Mouse (Mus musculus): Measurements from ENCODE around the gene Lsm7. TPM values are rescaled to one million over a fixed set of nuclear protein-coding genes. Genes with fewer than 3 reads are reported as not detected.
"Not testable (repeated sequence)": the region's sequence is repeated elsewhere in the genome, so short reads cannot be mapped to it uniquely, and the experiment has no call there.

The Lsm7 gene
- polyA plus RNA-seq, 1 experiment: 67.0 TPM

- TF ChIP-seq CTCF (IDR thresholded peaks at IDR 0.05; ENCODE audit: control insufficient read depth, insufficient read depth, insufficient replicate concordance, low read depth, low read length) (no peak), POLR2A (IDR thresholded peaks at IDR 0.05; ENCODE audit: control insufficient read depth, low read depth, low read length) (no peak)
- H3K36me3 ChIP-seq (ENCODE audit: control insufficient read depth, insufficient read depth, low read length): no peaks in the 10 kb centered on the region
Measured at GRCm38 (mm10) chr10:80818599-80819281, 36.3 kb downstream of the Lsm7 start.

DNA sequence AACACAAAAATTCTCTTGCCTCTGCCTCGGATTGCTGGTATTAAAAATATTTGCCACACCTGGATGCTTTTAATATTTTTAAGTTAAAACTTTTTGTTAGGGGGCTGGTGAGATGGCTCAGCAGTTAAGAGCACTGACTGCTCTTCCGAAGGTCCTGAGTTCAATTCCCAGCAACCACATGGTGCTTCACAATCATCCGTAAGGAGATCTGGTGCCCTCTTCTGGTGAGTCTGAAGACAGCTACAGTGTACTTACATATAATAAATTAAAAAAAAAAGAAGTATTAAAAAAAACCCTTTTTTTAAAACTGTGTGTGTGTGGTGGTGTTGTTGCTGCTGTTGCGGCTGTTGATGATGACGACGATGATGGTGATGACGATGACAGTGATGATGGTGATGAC lies 37.1 kb downstream of the Lsm7 start:
- not testable (repeated sequence) for H3K27ac ChIP-seq (ENCODE audit: control insufficient read depth, insufficient read depth, low read depth, low read length); H3K36me3 ChIP-seq (ENCODE audit: control insufficient read depth, insufficient read depth, low read length); H3K4me3 ChIP-seq (ENCODE audit: control insufficient read depth, low read depth, low read length); H3K27me3 ChIP-seq (ENCODE audit: control insufficient read depth, insufficient read depth, low read length); H3K4me1 ChIP-seq (ENCODE audit: control insufficient read depth, insufficient read depth, low read length)

More at GRCm38 (mm10) chr10:80818599-80819281, 36.3 kb downstream of the Lsm7 start:
- H3K27ac ChIP-seq (ENCODE audit: control insufficient read depth, insufficient read depth, low read depth, low read length): no peak overlapping the region
- no peak overlapping the region for H3K4me3 ChIP-seq (ENCODE audit: control insufficient read depth, low read depth, low read length)
- H3K27me3 ChIP-seq (ENCODE audit: control insufficient read depth, insufficient read depth, low read length): no peaks in the 10 kb centered on the region
- no peaks in the 10 kb centered on the region; the same call in 1 of the 2 replicates for H3K4me1 ChIP-seq (ENCODE audit: control insufficient read depth, insufficient read depth, low read length)

DNA sequence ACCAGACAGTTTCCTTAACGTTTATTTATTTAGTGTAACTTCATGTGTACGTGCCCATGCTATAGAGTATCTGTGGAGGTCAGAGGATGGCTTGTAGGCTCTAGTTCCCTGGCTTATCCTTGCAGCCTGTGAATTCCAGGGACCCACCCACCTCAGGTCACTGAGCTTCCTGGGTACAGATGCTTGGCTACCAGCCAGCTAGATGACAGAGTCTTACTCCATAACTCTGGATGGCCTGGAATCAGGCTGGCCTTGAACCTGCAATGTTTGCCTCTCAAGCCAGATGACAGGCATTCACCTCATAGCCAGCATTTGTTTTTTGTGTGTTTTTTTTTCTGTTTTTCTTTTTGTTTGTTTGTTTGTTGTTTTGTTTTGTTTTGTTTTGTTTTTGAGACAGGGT lies 37.8 kb downstream of the Lsm7 start:
- Histone ChIP-seq H3K4me3 (ENCODE audit: control insufficient read depth, low read depth, low read length) (no peak overlapping the region), H3K27me3 (ENCODE audit: control insufficient read depth, insufficient read depth, low read length) (no peaks in the 10 kb centered on the region), H3K36me3 (ENCODE audit: control insufficient read depth, insufficient read depth, low read length) (no peaks in the 10 kb centered on the region), H3K4me1 (ENCODE audit: control insufficient read depth, insufficient read depth, low read length) (no peaks in the 10 kb centered on the region), H3K27ac (ENCODE audit: control insufficient read depth, insufficient read depth, low read depth, low read length) (no peak overlapping the region)
- TF ChIP-seq CTCF (IDR thresholded peaks at IDR 0.05; ENCODE audit: control insufficient read depth, insufficient read depth, insufficient replicate concordance, low read depth, low read length): no peak
- no peak for TF ChIP-seq POLR2A (IDR thresholded peaks at IDR 0.05; ENCODE audit: control insufficient read depth, low read depth, low read length)

GRCm38 (mm10) chr10:80816303-80816702 lies 38.7 kb downstream of the Lsm7 start:
- not testable (repeated sequence) for H3K4me3 ChIP-seq (ENCODE audit: control insufficient read depth, low read depth, low read length); H3K27me3 ChIP-seq (ENCODE audit: control insufficient read depth, insufficient read depth, low read length); H3K27ac ChIP-seq (ENCODE audit: control insufficient read depth, insufficient read depth, low read depth, low read length); H3K4me1 ChIP-seq (ENCODE audit: control insufficient read depth, insufficient read depth, low read length); H3K36me3 ChIP-seq (ENCODE audit: control insufficient read depth, insufficient read depth, low read length)

- no peak overlapping the region for H3K27ac ChIP-seq (ENCODE audit: control insufficient read depth, insufficient read depth, low read depth, low read length)
- H3K36me3 ChIP-seq (ENCODE audit: control insufficient read depth, insufficient read depth, low read length): no peaks in the 10 kb centered on the region
- H3K27me3 ChIP-seq (ENCODE audit: control insufficient read depth, insufficient read depth, low read length): no peaks in the 10 kb centered on the region
- no peak for TF ChIP-seq POLR2A (IDR thresholded peaks at IDR 0.05; ENCODE audit: control insufficient read depth, low read depth, low read length)
- no peak for TF ChIP-seq CTCF (IDR thresholded peaks at IDR 0.05; ENCODE audit: control insufficient read depth, insufficient read depth, insufficient replicate concordance, low read depth, low read length)
- peaks cover 2% of the 10 kb centered on the region for H3K4me1 ChIP-seq (ENCODE audit: control insufficient read depth, insufficient read depth, low read length)
- H3K4me3 ChIP-seq (ENCODE audit: control insufficient read depth, low read depth, low read length): no peak overlapping the region
Measured at GRCm38 (mm10) chr10:80814800-80815199, 40.2 kb downstream of the Lsm7 start.

GRCm38 (mm10) chr10:80813366-80813765 lies 41.6 kb downstream of the Lsm7 start, which contains the start of gene Jsrp1:
Gene Jsrp1 (minus strand): TSS chr10:80813498.
- TF ChIP-seq CTCF (IDR thresholded peaks at IDR 0.05; ENCODE audit: control insufficient read depth, insufficient read depth, insufficient replicate concordance, low read depth, low read length) (no peak), POLR2A (IDR thresholded peaks at IDR 0.05; ENCODE audit: control insufficient read depth, low read depth, low read length) (no peak)
- no peak within 1 kb of the TSS for H3K4me3 ChIP-seq (ENCODE audit: control insufficient read depth, low read depth, low read length)
- H3K27ac ChIP-seq (ENCODE audit: control insufficient read depth, insufficient read depth, low read depth, low read length): no peak within 1 kb of the TSS
- no peaks in the 10 kb centered on the region for H3K36me3 ChIP-seq (ENCODE audit: control insufficient read depth, insufficient read depth, low read length)
- peaks cover 11% of the 10 kb centered on the region for H3K4me1 ChIP-seq (ENCODE audit: control insufficient read depth, insufficient read depth, low read length)
- H3K27me3 ChIP-seq (ENCODE audit: control insufficient read depth, insufficient read depth, low read length): no peaks in the 10 kb centered on the region

DNA sequence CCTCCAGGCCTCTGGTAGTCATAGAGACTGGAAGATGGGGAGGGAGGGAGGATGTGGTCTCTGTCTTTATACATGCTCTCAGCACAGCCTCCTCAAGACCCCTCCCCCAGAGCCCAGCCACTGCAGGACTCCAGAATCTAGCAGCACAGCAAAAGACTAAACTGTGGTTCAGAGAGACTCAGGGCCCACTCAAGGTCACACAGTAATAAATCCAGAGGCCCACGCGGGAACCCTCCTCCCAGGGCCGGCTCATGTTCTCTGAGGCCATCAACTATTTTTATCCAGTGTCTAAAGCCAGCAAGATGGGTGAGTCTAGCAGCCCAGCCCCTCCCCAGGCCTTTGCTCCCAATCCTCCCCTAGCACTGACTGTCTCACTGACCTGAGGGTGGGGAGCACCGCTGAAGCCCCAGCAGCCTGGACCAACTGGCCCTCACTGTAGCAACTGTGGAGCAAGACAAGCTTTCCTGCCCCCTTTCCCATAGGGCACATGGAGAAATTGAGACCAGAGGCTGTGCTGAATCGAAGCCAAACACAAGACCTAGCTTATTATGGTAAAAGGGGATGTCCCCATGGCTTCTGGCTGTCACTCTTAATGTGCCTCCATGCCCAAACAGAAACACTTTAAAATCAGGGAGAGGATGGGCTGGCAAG lies 42.5 kb downstream of the Lsm7 start:
- no peak overlapping the region for H3K4me3 ChIP-seq (ENCODE audit: control insufficient read depth, low read depth, low read length)
- no peaks in the 10 kb centered on the region for H3K27me3 ChIP-seq (ENCODE audit: control insufficient read depth, insufficient read depth, low read length)
- no peaks in the 10 kb centered on the region for H3K36me3 ChIP-seq (ENCODE audit: control insufficient read depth, insufficient read depth, low read length)
- peaks cover 18% of the 10 kb centered on the region for H3K4me1 ChIP-seq (ENCODE audit: control insufficient read depth, insufficient read depth, low read length)
- TF ChIP-seq POLR2A (IDR thresholded peaks at IDR 0.05; ENCODE audit: control insufficient read depth, low read depth, low read length): no peak
- TF ChIP-seq CTCF (IDR thresholded peaks at IDR 0.05; ENCODE audit: control insufficient read depth, insufficient read depth, insufficient replicate concordance, low read depth, low read length): no peak
- H3K27ac ChIP-seq (ENCODE audit: control insufficient read depth, insufficient read depth, low read depth, low read length): no peak overlapping the region

Measured in testis, adult 2 months (tissue).